Mouse (Mus musculus): ENCODE data around the gene Syt5. TPM values are rescaled to one million over a fixed set of nuclear protein-coding genes. Genes with fewer than 3 reads are reported as not detected.
A peak's percentile ranks its signal among the peaks of the same experiment; 100 is the strongest.
"Not testable (repeated sequence)": the region's sequence is repeated elsewhere in the genome, so short reads cannot be mapped to it uniquely, and the experiment has no call there.

Gene Syt5
- polyA plus RNA-seq, 1 experiment from 2014 or later = 6.6 TPM

DNA sequence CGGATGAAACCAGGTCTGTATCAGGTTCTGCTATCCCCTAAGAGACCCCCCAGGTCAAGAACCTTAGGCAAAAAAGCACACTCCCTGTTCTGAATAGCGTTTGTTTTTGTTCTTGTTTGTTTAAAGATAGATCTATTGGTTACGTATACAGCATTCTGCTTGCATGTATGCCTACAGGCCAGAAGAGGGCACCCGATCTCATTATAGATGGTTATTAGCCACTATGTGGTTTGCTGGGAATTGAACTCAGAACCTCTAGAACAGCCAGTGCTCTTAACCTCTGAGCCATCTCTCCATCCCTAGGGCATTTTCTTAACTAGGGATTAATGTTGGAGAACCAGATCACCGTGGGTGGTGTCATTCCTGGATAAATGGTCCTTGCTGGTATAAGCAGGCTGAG, 6.0 kb downstream of the Syt5 start:
- no peaks in the 10 kb centered on the region for H3K9me3 ChIP-seq (ENCODE audit: low read length)
- no peaks in the 10 kb centered on the region for H3K36me3 ChIP-seq (ENCODE audit: insufficient read depth, low read length)
- H3K27me3 ChIP-seq (ENCODE audit: insufficient read depth, low read length) = no peaks in the 10 kb centered on the region
- peaks cover 2% of the 10 kb centered on the region for H3K4me1 ChIP-seq (ENCODE audit: insufficient read depth, low read length)
- 74% methylated on average over 5 of the region's 5 CpGs for WGBS
- H3K4me2 ChIP-seq (replicated peaks; ENCODE audit: low read depth, low read length) = no peak overlapping the region
- no peak overlapping the region for H3K27ac ChIP-seq (ENCODE audit: low read length)
- H3K4me3 ChIP-seq (ENCODE audit: low read length) = no peak overlapping the region
- ATAC-seq (ENCODE audit: low FRiP score, low TSS enrichment) = no peak
- H3K9ac ChIP-seq (replicated peaks; ENCODE audit: low read length) = no peak overlapping the region

GRCm38 (mm10) chr7:4539019-4539418, 8.3 kb downstream of the Syt5 start:
- no peak for ATAC-seq (ENCODE audit: low FRiP score, low TSS enrichment)

GRCm38 (mm10) chr7:4537181-4537580, 10.2 kb downstream of the Syt5 start:
- no peaks in the 10 kb centered on the region for H3K36me3 ChIP-seq (ENCODE audit: insufficient read depth, low read length)
- no peak overlapping the region for H3K4me2 ChIP-seq (replicated peaks; ENCODE audit: low read depth, low read length)
- no peak for ATAC-seq (ENCODE audit: low FRiP score, low TSS enrichment)
- no peak overlapping the region for H3K9ac ChIP-seq (replicated peaks; ENCODE audit: low read length)
- H3K4me3 ChIP-seq (ENCODE audit: low read length) = no peak overlapping the region
- H3K27ac ChIP-seq (ENCODE audit: low read length) = no peak overlapping the region
- WGBS = 43% methylated on average over 4 of the region's 4 CpGs
- no peaks in the 10 kb centered on the region for H3K9me3 ChIP-seq (ENCODE audit: low read length)
- H3K4me1 ChIP-seq (ENCODE audit: insufficient read depth, low read length) = no peaks in the 10 kb centered on the region
- H3K27me3 ChIP-seq (ENCODE audit: insufficient read depth, low read length) = no peaks in the 10 kb centered on the region

More at GRCm38 (mm10) chr7:4539019-4539418, 8.3 kb downstream of the Syt5 start:
- Histone ChIP-seq H3K36me3 (ENCODE audit: insufficient read depth, low read length) (no peaks in the 10 kb centered on the region), H3K4me2 (replicated peaks; ENCODE audit: low read depth, low read length) (no peak overlapping the region), H3K27ac (ENCODE audit: low read length) (no peak overlapping the region), H3K4me3 (ENCODE audit: low read length) (no peak overlapping the region), H3K27me3 (ENCODE audit: insufficient read depth, low read length) (no peaks in the 10 kb centered on the region), H3K9me3 (ENCODE audit: low read length) (no peaks in the 10 kb centered on the region), H3K4me1 (ENCODE audit: insufficient read depth, low read length) (no peaks in the 10 kb centered on the region), H3K9ac (replicated peaks; ENCODE audit: low read length) (no peak overlapping the region)
- WGBS = 77% methylated on average over 2 of the region's 2 CpGs

GRCm38 (mm10) chr7:4536369-4536768, 11.0 kb downstream of the Syt5 start:
- no peaks in the 10 kb centered on the region for H3K27me3 ChIP-seq (ENCODE audit: insufficient read depth, low read length)
- no peaks in the 10 kb centered on the region for H3K9me3 ChIP-seq (ENCODE audit: low read length)
- no peak overlapping the region for H3K9ac ChIP-seq (replicated peaks; ENCODE audit: low read length)
- no peak overlapping the region for H3K4me3 ChIP-seq (ENCODE audit: low read length)
- ATAC-seq (ENCODE audit: low FRiP score, low TSS enrichment) = no peak
- H3K4me1 ChIP-seq (ENCODE audit: insufficient read depth, low read length) = peaks cover 3% of the 10 kb centered on the region; the same call in 1 of the 2 replicates
- 82% methylated on average over 4 of the region's 4 CpGs for WGBS
- H3K4me2 ChIP-seq (replicated peaks; ENCODE audit: low read depth, low read length) = no peak overlapping the region
- H3K36me3 ChIP-seq (ENCODE audit: insufficient read depth, low read length) = no peaks in the 10 kb centered on the region
- no peak overlapping the region for H3K27ac ChIP-seq (ENCODE audit: low read length)

DNA sequence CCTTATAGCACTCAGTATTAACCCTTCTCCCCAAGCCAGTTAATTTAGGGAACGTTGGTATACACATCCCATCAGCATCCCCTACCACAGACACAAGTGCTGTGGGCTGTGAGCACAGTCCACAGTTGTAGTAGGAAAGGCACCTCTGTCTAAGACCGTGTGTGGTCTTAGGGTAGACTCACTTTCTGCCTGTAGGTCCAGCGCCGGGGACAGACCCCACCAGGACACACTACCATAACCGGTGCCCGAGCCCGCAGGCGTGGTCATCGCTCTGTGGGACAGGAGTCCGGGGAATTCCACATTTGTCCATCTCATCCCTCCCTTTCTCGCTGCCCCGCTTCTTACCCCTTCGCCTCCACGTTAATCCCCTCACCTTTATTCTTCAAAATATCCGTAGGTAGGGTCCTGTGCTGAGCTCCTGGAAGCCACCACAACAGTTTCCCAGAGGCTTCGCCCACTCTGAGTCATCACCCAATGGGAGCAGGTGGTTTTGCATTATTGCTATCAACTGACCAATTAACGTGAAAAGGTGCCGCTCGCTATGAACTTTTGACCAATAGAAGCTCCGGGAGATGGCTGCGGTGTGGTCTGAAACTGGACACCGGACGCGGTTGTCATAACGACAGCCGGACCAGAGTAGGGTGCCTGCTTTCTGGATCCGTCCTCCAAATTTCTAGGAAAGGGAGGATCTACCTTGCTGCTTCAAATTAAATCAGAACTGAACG, 15.2 kb downstream of the Syt5 start, which contains the start of gene Dnaaf3:
Dnaaf3 (minus strand) TSS at position 449 of the 725 bp plus-strand sequence.
- Histone ChIP-seq H3K4me2 (replicated peaks; ENCODE audit: low read depth, low read length) (peak within 1 kb of the TSS; percentile 79), H3K9me3 (ENCODE audit: low read length) (no peaks in the 10 kb centered on the region), H3K27ac (ENCODE audit: low read length) (no peak within 1 kb of the TSS), H3K9ac (replicated peaks; ENCODE audit: low read length) (peak within 1 kb of the TSS; percentile 55), H3K27me3 (ENCODE audit: insufficient read depth, low read length) (no peaks in the 10 kb centered on the region), H3K4me3 (ENCODE audit: low read length) (peak within 1 kb of the TSS; percentile 42), H3K36me3 (ENCODE audit: insufficient read depth, low read length) (no peaks in the 10 kb centered on the region), H3K4me1 (ENCODE audit: insufficient read depth, low read length) (peaks cover 3% of the 10 kb centered on the region; the same call in 1 of the 2 replicates)
- peak; percentile 97 for ATAC-seq (ENCODE audit: low FRiP score, low TSS enrichment)
- 2% methylated on average over 28 of the region's 28 CpGs for WGBS

GRCm38 (mm10) chr7:4530166-4530565, 17.2 kb downstream of the Syt5 start:
- H3K4me1 ChIP-seq (ENCODE audit: insufficient read depth, low read length); H3K4me2 ChIP-seq (replicated peaks; ENCODE audit: low read depth, low read length); H3K27me3 ChIP-seq (ENCODE audit: insufficient read depth, low read length); H3K27ac ChIP-seq (ENCODE audit: low read length); H3K4me3 ChIP-seq (ENCODE audit: low read length); H3K36me3 ChIP-seq (ENCODE audit: insufficient read depth, low read length); H3K9me3 ChIP-seq (ENCODE audit: low read length); H3K9ac ChIP-seq (replicated peaks; ENCODE audit: low read length); ATAC-seq (ENCODE audit: low FRiP score, low TSS enrichment): not testable (repeated sequence)
- whole genome bisulfite sequencing = 42% methylated on average over 7 of the region's 8 CpGs

DNA sequence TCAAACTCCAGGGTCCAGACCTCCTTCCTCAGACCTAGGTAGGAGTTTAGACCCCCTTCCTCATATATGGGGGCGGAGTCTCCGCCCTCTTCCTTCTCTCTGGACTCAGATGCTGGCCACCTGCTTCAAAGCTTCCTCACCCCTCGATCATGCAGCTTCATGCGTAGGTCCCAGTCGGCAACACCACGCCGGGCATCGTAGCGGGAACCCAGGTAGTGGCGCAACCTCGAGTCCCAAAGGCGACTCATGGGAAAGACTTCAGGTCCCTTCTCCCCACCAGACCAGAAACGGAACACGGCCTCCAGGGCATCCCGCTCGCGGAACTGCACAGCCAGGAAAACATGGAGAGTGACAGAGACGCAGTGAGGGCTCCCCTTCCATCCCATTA, 20.0 kb downstream of the Syt5 start:
- WGBS = 53% methylated on average over 18 of the region's 18 CpGs
- H3K27me3 ChIP-seq (ENCODE audit: insufficient read depth, low read length) = no peaks in the 10 kb centered on the region

DNA sequence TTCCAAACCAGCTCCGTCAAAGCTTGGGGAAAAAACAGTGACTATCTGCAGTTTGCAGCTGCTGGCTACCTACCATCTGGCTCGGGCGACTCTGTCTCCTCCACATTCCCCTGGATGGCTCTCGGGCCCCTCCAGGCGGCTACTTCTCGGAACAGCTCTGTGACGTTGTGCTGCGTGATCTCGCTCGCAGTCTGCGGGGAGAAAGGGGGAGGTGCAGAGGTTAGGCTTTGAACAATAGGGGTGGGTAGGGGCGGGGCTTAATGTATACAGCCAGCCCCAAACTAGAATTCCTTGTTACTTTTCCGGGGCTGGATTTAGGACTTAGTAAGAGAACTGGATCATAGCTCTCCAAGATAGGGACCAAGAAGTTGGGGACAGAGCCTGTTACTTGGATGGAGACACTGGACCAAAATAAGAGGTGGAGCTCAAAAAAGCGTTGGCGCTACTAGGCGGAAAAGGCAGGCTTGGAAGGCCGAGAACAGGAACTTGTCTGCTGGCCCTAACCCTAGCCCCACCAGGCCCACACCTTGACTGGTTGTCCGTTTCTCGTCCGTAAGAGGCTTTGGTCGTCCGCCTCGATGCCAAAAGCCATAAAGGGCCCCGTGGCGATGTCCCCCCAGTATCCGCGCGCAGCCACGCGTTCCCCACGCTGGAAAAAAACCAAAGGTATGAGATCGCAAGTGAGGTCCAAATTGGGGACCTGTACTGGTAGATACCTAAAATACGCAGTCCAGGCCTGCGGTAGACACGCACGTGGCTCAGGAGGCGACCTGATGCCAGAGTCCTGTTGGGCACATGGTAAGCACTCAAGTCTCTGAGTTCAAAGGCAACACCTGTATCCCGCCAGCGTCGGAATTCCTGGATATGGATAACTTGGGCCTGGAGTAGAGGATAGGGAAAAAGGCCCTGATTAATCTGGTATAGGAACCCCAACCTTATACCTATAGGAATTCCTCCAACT, 20.7 kb downstream of the Syt5 start:
- no peaks in the 10 kb centered on the region for H3K9me3 ChIP-seq (ENCODE audit: low read length)
- ATAC-seq (ENCODE audit: low FRiP score, low TSS enrichment) = peak; percentile 92
- peak overlapping the region; percentile 69 for H3K9ac ChIP-seq (replicated peaks; ENCODE audit: low read length)
- peaks cover 2% of the 10 kb centered on the region; the same call in 1 of the 2 replicates for H3K27me3 ChIP-seq (ENCODE audit: insufficient read depth, low read length)
- H3K4me3 ChIP-seq (ENCODE audit: low read length) = peak overlapping the region; percentile 45
- peak overlapping the region; percentile 62 for H3K4me2 ChIP-seq (replicated peaks; ENCODE audit: low read depth, low read length)
- H3K27ac ChIP-seq (ENCODE audit: low read length) = peak overlapping the region; percentile 55
- peaks cover 7% of the 10 kb centered on the region for H3K4me1 ChIP-seq (ENCODE audit: insufficient read depth, low read length)
- H3K36me3 ChIP-seq (ENCODE audit: insufficient read depth, low read length) = no peaks in the 10 kb centered on the region
- WGBS = 24% methylated on average over 40 of the region's 40 CpGs

More for the DNA sequence above, 20.0 kb downstream of the Syt5 start:
- H3K36me3 ChIP-seq (ENCODE audit: insufficient read depth, low read length) = no peaks in the 10 kb centered on the region
- peak overlapping the region; percentile 45; the same call in 1 of the 2 replicates for H3K4me3 ChIP-seq (ENCODE audit: low read length)
- H3K4me1 ChIP-seq (ENCODE audit: insufficient read depth, low read length) = peaks cover 9% of the 10 kb centered on the region
- no peak overlapping the region for H3K27ac ChIP-seq (ENCODE audit: low read length)
- no peak for ATAC-seq (ENCODE audit: low FRiP score, low TSS enrichment)
- peak overlapping the region; percentile 69 for H3K9ac ChIP-seq (replicated peaks; ENCODE audit: low read length)
- no peaks in the 10 kb centered on the region for H3K9me3 ChIP-seq (ENCODE audit: low read length)
- peak overlapping the region; percentile 62 for H3K4me2 ChIP-seq (replicated peaks; ENCODE audit: low read depth, low read length)

- H3K4me3 ChIP-seq (ENCODE audit: low read length); H3K27me3 ChIP-seq (ENCODE audit: insufficient read depth, low read length); H3K9ac ChIP-seq (replicated peaks; ENCODE audit: low read length); H3K4me2 ChIP-seq (replicated peaks; ENCODE audit: low read depth, low read length); ATAC-seq (ENCODE audit: low FRiP score, low TSS enrichment); H3K9me3 ChIP-seq (ENCODE audit: low read length); H3K27ac ChIP-seq (ENCODE audit: low read length); H3K36me3 ChIP-seq (ENCODE audit: insufficient read depth, low read length): not testable (repeated sequence)
- WGBS = 65% methylated on average over 15 of the region's 15 CpGs
- peaks cover 17% of the 10 kb centered on the region for H3K4me1 ChIP-seq (ENCODE audit: insufficient read depth, low read length)
Observed at GRCm38 (mm10) chr7:4524212-4524922, 23.0 kb downstream of the Syt5 start, which contains the start of gene Tnni3. Gene Tnni3 (minus strand): TSS chr7:4524229.

All from kidney, embryonic 16.5 days (tissue).